Mouse (Mus musculus) urinary bladder, postnatal 14 days (tissue): Measurements from ENCODE around the gene Shisa9.

Source experiments
- DNase-seq: peaks from one replicate; pipeline ENCODE4 v3.0.0; 2021; ENCODE audit warnings: low spot score

The Shisa9 gene

GRCm38 (mm10) chr16:12072573-12072972 lies 88.7 kb downstream of the Shisa9 start:
- DNase-seq = no peak

DNA sequence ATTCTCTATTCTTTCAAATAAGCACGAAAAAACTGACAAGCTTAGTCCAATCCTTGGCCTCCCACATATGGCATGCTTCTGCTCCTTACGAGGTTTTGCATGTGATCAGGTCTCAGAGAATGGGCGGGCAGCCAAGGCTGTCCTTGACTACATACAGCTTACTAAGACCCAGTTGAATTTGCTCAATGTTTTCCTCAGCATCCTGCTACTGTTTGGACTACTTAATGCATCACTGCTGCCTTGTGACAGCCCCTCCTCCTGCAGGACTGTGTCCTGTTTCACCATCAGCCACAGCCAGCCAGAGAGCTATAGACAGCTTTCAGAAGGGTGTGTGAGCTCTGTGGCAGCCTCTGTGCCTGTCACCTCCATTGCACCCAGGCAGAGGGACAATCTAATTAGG lies 92.4 kb downstream of the Shisa9 start:
- no peak for DNase-seq

- no peak for DNase-seq
Measured at GRCm38 (mm10) chr16:12076700-12077099, 92.8 kb downstream of the Shisa9 start.

- DNase-seq = no peak
Measured at GRCm38 (mm10) chr16:12083082-12083481, 99.2 kb downstream of the Shisa9 start.

- no peak for DNase-seq
Measured at GRCm38 (mm10) chr16:12090604-12091235, 106.8 kb downstream of the Shisa9 start.

- no peak for DNase-seq
Measured at GRCm38 (mm10) chr16:12093253-12093652, 109.3 kb downstream of the Shisa9 start.

GRCm38 (mm10) chr16:12094784-12095315 lies 110.9 kb downstream of the Shisa9 start:
- DNase-seq = no peak

DNA sequence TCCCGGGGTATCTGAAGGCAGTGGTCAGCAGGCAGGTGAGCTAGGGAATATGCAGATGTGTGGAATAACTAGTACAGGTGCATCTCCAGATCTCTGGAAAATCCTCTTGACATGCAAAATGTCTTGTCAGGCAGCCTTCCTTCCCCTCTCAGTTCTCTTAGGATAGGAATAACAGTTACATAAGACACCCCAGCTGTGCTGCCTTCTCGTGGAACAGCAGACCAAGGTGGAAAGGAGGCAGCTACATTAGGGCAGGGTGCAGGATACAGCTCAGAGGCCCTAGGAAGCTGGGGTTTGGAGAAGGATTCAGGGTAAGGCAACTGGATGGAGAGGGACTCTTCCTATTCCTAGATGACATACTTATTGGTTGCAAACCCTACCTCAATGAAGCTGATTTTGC lies 111.5 kb downstream of the Shisa9 start:
- no peak for DNase-seq

DNA sequence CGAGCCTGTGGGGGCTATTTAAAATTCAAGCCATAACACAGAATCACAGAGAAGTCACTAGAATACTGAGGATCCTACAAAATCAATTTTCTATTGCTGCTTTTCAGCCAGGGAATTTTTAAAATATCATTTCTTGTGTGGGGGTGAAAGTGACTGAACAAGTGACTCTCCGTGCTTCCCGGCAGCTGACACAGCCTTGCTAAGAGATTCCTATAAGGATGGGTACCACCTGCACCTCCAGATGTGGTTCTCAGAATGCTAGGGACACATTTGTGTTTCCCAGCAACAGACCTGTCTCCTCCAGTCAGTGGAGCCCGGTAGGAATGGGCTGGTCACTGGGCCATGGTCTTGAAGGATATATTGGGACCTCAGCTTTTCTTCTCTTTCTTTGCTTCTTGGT lies 124.5 kb downstream of the Shisa9 start:
- no peak for DNase-seq

GRCm38 (mm10) chr16:12110851-12111437 lies 127.0 kb downstream of the Shisa9 start:
- DNase-seq = no peak

GRCm38 (mm10) chr16:12114396-12114795 lies 130.5 kb downstream of the Shisa9 start:
- DNase-seq = no peak

DNA sequence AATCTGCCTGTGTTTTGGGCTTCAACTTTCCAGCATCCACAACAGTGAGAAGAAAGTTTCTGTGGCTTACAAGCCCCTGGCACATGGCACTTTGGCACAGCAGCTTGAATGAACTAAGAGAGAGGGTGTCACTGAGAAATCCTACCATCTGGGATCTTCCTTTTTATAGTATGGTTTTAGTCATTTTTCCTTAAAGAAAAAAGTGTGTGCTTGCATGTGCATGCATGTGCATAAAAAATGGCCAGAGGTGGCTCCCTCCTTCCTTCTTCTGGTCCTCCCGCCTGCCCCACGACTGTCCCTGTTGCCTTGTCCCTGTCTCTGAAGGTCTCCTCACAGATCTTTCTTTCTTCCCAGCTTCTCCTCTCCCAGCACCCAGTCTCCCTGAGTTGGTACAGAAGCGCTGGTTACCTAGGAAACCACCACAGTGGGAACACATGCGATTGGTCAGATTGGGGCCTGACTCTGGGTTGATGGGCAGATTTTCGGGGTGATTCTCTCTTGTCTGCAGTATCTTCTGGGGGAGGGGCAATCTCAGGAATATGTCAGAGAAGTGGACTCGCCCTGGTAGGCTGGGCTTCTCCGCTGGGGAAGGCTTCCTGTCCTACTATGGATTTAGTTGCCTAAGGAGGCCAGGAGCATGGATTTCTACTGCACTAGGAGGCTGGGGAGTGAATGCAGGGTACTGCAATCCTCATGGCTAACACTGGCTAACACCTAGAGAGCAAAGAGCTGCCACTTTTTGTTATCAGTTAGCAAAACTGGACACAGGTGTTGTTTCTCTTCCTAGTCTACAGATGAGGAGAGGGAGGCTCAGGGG lies 131.3 kb downstream of the Shisa9 start:
- no peak for DNase-seq

- no peak for DNase-seq
Measured at GRCm38 (mm10) chr16:12116926-12117325, 133.0 kb downstream of the Shisa9 start.

DNA sequence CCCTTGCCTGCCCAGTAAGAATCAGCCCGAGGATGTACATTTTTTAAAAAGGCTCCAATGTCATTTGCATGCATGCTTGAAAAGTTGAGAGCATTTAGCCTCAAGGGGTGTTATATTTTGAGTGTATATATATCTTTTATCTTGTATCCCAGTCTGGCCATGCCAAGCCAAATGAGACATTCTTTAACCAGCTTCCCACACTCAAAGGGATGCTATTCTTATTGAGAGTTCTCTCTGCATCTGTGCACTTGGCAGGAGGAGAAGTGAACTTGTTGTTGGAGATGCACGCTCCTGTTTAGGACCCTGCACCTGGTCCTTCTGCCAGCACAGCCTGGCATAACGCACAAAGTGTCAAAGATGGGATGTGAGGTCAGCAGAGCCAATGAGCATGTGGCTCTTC lies 135.6 kb downstream of the Shisa9 start:
- DNase-seq = no peak

GRCm38 (mm10) chr16:12129782-12130181 lies 145.9 kb downstream of the Shisa9 start:
- no peak for DNase-seq

- no peak for DNase-seq
Measured at GRCm38 (mm10) chr16:12146666-12147065, 162.8 kb downstream of the Shisa9 start.

GRCm38 (mm10) chr16:12151986-12152385 lies 168.1 kb downstream of the Shisa9 start:
- no peak for DNase-seq

- no peak for DNase-seq
Measured at GRCm38 (mm10) chr16:12154476-12154875, 170.6 kb downstream of the Shisa9 start.

DNA sequence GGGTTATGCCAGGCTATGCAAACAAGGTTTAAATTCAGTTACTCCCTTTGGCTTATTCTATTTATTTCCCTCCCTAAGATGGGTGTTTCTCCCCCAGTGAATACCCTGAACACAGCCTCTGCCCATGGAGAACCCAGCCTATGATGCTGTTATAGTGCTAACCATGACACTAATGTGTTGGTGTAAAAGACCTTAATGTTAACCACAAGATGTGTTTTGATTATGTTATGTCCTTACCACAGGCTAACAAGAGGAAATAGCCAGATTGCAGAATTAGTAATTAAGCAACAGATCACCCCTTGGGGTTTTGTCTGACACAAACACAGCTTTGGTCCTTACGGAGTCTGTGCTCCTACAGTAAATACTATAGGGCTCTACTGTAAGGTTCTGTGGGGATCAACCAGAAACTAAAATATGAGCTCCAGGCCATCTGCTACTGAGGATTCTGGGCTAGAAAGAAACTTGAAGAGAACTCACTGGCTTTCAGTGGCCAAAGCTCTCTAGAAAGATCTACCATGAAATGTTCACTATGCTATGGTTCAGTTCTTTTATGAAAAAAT lies 189.6 kb downstream of the Shisa9 start:
- DNase-seq = no peak

DNA sequence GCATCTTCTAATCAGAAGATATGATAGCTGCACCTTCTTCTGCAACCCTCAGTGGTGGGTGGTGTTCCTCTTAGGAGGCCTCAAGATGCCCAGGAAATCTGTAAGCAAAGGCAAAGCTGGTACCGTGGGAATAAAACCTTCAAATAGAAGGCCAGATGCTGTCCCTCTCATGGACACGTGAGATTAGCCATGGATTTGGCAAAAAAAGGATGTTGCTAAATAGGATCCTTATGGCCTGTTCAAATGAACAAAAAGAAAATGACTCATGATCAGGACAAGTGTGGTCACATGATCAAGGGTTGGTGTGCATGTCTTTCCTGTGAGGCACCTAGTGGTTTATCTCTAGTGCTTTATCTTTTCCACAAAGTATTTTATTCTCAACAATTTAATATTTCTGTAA lies 194.1 kb downstream of the Shisa9 start:
- DNase-seq = no peak

DNA sequence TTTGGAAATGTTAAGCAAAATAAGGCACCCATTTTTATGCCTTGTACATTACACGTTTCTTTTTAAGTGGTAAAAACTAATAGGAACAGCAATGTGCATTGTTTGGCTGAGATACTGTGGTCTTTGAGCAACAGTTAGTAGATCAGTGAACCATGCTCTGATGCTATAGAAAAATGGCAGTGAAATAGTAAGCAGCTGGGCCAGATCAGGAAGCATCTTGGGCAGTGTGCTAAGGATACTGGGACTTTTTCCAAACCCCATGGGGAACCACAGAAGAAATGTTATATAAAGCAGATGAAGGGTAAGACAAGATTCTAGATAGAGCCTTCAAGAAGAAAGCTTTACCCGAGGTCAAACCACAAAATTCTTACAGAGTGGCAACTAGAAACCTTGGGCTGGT lies 205.8 kb downstream of the Shisa9 start:
- no peak for DNase-seq

DNA sequence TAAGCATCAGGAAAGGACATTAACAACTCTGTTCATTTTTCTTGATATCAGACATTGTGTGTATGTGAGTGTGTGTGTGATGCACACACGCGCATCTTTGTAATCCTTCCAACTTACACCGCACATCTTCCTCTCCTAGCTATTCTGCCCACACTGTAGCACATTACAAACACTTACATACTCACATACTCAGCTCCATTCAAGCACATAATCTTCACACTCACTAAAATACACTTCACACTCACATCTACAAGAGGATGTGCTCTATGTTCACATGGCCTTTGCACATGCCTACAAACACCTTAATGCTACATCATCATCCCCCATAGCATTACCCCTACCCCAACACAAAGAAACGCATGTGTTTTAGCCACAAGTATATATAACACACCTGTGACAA lies 212.9 kb downstream of the Shisa9 start:
- DNase-seq = no peak

- DNase-seq = no peak
Measured at GRCm38 (mm10) chr16:12197611-12198010, 213.7 kb downstream of the Shisa9 start.
